Mouse (Mus musculus) WW6 (cell line): ENCODE measurements around the gene Theg.

Experiments
- DNase-seq: peaks from one replicate; pipeline ENCODE4 v3.0.0-alpha.2; 2013; ENCODE audit warnings: low read depth, low spot score

Gene Theg

DNA sequence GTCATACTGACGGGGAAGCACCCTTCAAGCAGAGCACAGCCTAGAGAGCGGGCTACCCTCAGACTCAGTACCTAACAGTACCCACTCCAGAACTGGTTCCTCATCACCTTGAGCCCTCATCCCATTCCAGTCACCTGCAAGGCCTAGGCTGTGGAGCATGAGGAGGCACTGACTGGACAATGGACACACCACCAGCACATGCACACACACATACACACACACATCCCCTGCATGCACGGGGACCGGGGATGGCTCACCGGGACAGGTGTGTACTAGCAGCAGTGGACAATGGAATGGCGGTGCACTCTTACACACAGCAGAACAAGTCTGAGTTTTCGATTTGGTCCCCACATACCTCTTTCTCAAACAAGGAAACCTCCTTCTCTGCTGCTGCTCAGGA lies 49.9 kb downstream of the Theg start:
- no peak for DNase-seq

DNA sequence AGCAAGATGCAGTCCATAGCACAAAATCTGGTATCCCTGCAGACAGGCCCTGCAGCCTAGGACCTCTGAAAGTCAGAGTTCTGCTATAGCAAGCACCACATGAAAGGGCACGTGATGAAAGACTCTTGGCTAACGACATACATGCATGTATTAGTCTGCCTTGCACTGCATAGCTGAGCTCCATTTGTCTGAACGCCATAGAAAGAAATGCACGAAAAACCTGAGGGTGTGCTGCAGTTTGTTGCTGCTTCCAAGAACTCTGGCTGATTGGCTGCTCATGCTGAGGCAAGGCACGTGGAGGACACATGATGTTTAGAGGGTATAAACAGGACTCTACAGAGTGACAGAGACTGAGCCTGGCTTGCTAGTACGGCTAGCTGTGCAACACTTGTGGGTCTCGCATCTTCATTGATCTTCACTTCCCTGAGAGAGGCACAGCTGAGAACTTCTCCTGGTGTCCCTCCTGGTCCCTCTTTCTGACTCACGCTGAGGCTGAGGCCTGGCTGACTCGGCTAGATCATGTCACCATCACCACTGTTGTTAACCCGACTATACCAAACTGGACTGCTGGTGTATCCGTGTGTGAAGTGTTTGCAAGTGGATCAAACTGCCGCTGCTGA lies 50.6 kb downstream of the Theg start:
- DNase-seq = no peak

DNA sequence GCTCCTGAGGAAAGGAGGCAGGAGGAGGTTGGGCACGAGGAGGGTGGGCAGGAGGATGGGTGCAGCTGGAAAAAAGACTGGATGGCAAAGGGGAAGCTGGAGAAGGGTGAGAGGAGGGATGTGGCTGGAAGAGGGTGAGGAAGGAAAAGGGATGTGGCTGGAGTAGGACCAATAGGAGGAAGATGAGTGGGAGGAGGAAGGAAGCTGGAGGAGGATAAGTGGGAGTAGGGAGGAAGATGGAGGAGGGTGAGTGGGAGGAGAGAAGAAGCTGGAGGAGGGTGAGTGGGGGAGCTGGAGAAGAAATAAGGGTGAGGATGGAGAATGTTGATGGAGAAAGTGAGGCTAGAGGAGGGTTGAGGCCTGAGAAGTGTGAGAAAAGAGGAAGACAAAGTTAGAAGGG lies 51.7 kb downstream of the Theg start:
- no peak for DNase-seq

DNA sequence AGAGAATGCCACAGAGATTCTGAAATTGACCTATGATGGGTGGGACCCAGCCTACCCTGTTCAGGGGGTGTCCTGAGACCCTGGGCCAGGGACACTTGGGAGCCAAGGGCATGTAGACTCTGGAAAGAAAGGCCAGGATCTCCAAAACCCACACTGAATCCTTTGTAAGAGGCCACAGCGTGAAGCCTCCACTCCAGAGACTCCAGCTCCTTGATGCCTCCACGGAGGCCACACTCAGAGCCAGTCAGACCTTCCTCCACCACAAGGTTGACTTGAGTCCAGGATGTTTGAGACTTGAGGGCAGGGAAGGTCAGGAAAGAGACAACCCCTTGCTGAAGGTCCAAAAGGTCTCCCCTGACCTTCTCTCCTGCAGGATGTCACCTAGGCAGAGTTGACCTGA lies 52.7 kb downstream of the Theg start:
- no peak for DNase-seq

DNA sequence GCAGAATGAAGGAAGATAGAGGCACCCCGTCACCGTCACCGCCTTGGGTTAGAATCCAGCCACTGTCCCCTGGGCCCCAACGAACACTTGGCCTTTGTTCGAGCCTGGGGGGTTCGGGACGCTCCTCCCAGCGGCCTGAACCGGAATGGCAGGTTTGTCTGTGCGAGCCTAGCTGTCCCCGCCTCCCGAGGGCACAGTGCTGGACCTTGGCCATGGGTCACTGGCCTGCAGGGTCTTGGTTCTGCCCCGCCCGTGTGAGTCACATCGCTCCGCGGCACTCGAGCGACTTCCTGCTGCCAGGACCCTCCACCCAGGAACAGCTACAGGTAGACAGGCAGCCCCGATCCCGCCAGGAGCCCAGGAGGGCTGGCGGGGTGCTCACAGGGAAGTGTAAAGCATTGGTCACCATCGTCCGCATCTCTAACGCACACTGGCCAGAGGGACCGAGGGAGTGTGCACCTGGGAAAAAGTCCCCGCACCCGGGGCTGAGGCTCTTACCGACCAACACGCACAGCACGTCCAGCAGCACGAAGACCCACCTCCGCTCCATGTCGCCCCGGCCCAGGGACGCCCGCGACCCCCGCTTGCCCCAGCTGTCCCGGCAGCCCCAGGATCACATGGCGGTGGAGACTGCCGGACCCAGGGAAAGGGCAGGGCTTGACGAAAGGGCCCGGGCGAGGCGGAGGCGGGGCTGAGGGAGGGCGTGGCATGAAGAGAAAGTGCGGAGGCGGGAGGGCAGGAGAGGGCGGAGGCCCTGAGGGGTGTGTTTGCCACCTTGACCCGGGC lies 53.8 kb downstream of the Theg start, which contains the start of gene Plpp2:
Plpp2 (minus strand) TSS at position 671 of the 786 bp plus-strand sequence.
- no peak for DNase-seq

DNA sequence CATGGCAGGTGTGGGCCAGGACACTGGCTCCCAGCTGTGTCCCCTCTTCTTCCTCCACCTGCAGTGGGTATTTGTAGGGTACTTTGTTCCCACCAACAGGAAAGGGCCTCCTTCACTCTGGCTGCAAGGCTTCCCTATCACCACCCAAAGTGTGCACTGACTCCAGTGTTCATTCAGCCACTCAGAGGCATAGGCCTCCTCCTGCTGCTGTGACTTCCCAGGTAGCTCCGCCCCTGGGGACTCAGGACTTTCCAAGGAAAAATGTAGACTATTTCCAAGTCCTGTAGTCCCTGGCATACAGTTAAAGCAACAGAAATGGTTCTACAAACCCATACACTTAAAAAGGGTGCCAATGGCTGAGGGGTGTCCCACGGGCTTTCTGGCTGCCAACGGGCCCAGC lies 54.5 kb downstream of the Theg start:
- no peak for DNase-seq

DNA sequence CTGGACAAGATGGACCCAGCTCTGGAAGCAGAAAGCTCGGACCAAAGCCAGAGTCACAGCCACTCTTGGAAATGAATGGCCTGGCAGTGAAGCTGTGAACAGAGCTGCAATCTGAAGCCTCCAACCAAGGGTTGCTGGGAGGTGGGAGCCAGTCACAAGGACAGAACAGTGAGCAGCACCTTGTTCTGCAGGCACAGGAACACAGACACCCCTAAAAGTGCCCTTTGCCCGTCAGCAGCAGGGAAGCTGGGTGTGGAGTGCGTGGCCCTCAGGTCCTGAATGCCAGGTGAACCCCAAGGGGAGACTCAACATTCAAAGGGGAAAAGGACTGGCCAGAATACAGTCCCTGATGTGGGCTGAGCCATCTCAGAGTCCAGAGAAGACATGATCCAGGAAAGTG lies 55.5 kb downstream of the Theg start:
- no peak for DNase-seq

DNA sequence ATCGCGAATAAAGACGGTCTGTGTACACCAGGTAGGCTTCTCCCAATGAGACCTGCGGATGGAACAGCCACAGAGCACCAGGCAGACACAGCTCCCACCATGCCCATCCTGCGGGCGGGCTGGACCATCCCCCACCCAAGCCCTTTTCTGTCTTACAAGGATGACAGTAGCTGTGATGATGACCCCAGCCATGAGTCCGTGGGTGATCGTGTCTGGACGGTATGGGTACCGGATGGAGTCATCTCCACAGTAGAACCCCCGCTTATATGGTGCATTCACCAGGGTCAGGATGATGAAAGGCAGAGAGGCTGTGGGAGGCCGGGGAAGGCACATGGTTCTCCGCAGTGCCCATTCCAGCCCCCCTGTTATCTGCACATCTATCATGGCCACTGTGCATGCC lies 56.4 kb downstream of the Theg start:
- no peak for DNase-seq

DNA sequence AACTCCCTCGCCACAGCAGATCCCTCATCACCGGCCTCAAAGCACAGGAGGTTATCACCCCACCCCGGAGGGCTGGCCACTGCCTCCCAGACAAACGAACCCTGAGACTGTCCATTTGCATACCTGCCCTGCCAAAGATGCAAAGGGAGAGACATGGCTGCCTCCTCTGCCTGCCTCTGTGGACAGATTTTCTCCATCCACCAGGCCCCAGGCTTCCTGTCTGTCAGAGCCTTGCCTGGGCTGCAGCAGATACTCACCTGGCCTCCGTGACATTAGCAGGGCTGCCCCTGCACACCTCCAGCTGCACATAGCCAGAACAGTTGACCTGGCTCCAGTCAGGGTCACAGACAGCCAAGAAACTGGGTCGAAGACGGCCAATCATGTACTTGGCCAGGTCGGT lies 56.9 kb downstream of the Theg start:
- DNase-seq = no peak

DNA sequence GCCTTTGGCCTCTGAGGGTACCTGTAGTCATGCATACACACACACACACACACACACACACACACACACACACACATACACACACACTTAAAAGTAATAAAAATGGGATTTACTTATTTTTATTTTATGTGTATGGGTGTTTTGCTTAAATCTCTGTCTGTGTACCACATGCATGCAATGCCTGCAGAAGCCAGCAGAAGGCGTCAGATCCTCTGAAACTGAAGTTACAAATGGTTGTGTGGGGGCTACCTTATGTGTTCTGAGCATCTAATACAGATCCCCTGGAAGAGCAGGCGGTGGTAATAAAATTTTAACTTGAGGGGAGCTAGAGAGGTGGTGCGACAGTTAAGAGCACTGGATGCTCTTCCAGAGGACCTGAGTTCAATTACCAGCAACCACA lies 59.0 kb downstream of the Theg start:
- no peak for DNase-seq

DNA sequence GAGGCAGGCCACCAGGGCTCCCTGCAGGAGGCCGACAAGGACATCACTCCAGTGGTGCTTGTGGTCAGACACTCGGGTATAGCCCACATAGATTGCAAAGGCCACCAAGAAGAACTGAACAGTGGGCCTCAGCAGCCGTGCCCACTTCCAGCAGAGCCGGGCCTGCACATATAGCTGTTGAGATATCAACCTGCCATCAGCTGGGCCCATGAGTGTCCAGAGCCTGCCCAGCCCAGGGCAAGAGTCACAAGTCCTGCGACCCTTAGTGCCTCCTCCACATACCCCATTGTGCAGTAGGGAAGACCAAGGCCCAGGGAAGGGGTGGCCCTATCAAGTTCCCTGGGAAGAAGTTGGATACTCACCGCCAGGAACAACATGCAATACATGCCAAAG lies 59.7 kb downstream of the Theg start:
- no peak for DNase-seq

DNA sequence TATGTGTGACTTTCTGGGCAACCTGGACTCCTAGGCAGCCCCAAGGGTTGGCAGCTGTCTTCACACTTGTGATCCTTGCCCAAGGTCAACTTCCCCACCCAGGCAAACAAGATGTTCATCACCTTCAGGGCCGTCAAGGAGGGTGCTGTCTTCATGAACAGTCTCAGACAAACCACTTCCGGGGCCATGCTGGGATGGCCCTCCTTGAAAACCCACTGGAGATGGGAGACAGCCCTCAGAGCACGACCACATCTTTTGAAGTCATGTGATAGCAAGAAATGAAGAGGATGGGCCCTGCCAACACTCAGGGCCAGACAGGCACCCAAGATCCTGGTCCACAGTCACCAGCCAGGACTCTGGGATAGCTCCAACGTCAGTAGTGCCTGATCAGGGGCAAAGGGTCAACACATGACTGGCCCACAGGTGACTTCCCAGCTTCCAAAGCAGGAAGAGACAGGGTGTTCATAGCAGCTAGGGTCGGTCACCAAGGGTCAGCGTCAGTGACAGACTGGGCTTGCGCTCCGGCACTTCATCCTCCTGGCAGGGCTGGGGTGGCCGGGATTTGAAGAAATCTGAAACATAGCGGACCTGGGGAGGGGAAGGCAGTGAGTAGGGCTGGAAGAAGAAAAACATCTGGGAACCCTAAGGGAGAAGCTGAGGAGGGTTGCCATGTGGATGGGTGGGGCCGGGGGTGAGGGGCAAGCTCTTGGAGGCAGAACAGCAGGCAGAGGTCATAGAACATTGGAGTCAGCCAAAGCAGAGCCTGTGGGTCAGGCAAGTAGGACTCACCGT lies 60.3 kb downstream of the Theg start:
- no peak for DNase-seq
